Mouse (Mus musculus): ENCODE results near the gene Cdk6. TPM values are rescaled to one million over a fixed set of nuclear protein-coding genes. Genes with fewer than 3 reads are reported as not detected.
A peak's percentile ranks its signal among the peaks of the same experiment; 100 is the strongest.
"Not testable (repeated sequence)": the region's sequence is repeated elsewhere in the genome, so short reads cannot be mapped to it uniquely, and the experiment has no call there.

Gene Cdk6
- 20.9 and 32.4 TPM in 2 replicates for polyA plus RNA-seq (2016; fragmentation: Nextera tagmentation; extraction: Ambion mirVana)

GRCm38 (mm10) chr5:3341111-3341911 lies at the start of gene Cdk6:
Gene Cdk6 (plus strand): TSS chr5:3341485.
- Histone ChIP-seq H3K27me3 (ENCODE audit: insufficient read depth, poor library complexity, severe bottlenecking) (no peaks in the 10 kb centered on the region), H3K4me1 (no peaks in the 10 kb centered on the region), H3K36me3 (no peaks in the 10 kb centered on the region), H3K4me3 (peak within 1 kb of the TSS; percentile 75), H3K9me3 (no peaks in the 10 kb centered on the region), H3K27ac (peak within 1 kb of the TSS; percentile 92)
- WGBS = under 1% methylated on average over 59 of the region's 59 CpGs
- DNase-seq (ENCODE audit: low spot score) = peak; percentile 85

GRCm38 (mm10) chr5:3293666-3294065 lies 47.6 kb upstream of the Cdk6 start:
- Histone ChIP-seq H3K4me3 (no peak overlapping the region), H3K36me3 (no peaks in the 10 kb centered on the region), H3K27ac (no peak overlapping the region), H3K9me3 (no peaks in the 10 kb centered on the region), H3K4me1 (no peaks in the 10 kb centered on the region), H3K27me3 (ENCODE audit: insufficient read depth, poor library complexity, severe bottlenecking) (no peaks in the 10 kb centered on the region)
- 83% methylated on average over 4 of the region's 4 CpGs for WGBS
- DNase-seq (ENCODE audit: low spot score) = no peak

DNA sequence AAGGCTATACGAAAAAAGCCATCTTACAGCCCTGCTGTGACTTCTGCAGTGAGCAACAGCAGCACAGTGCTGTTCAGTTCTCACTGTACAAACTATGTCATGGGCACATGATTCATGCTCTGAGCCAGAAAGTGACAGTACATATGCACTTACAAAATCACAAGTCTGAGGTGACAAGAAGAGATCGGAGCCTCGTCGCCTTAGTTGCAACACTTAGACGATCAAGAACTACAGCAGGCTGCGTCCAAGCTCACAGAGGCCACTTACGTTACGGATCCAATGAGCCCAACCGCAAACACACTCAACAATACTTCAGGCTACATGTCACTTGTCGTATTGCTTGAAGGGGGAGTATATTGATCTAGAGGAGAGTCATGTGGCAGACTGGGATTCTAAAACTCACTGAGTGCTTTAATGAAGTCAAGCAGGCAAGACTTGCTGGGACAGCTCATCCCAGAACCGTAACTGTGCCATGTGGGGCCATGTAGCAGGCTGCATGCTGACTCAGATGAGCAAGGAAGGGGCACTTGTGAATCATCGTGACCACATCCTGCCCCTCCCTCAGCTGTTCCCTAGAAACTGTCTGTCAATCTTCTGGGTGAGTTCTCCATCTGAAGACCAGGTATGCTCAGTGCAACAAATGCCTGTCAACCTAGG lies 40.4 kb upstream of the Cdk6 start:
- no peak for DNase-seq (ENCODE audit: low spot score)
- no peaks in the 10 kb centered on the region for H3K27me3 ChIP-seq (ENCODE audit: insufficient read depth, poor library complexity, severe bottlenecking)
- H3K27ac ChIP-seq = no peak overlapping the region
- no peaks in the 10 kb centered on the region for H3K36me3 ChIP-seq
- 80% methylated on average over 12 of the region's 12 CpGs for WGBS
- H3K4me3 ChIP-seq = no peak overlapping the region
- H3K4me1 ChIP-seq = no peaks in the 10 kb centered on the region
- H3K9me3 ChIP-seq = no peaks in the 10 kb centered on the region

DNA sequence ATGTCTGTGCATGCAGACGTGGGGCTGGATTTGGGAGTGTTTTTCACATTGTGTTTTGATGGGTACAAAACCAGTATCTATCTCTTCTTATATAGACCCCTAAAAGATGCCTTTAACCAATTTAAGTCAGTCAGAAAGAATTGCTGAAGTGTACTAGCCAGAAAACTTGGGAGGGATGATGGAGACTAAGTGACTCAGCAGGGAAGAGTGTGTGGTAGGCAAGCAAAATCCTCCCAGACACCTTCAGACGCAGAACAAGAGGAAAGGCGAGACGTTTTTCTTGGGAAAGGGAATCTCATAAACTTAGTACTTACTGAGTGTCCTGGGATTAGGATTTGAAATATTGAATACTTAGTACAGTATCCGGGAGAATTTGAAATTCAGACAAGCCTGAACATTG lies 39.8 kb upstream of the Cdk6 start:
- Histone ChIP-seq H3K27me3 (ENCODE audit: insufficient read depth, poor library complexity, severe bottlenecking) (no peaks in the 10 kb centered on the region), H3K27ac (no peak overlapping the region), H3K4me1 (no peaks in the 10 kb centered on the region), H3K4me3 (no peak overlapping the region), H3K36me3 (no peaks in the 10 kb centered on the region), H3K9me3 (no peaks in the 10 kb centered on the region)
- WGBS = 75% methylated on average over 5 of the region's 5 CpGs
- DNase-seq (ENCODE audit: low spot score) = no peak

DNA sequence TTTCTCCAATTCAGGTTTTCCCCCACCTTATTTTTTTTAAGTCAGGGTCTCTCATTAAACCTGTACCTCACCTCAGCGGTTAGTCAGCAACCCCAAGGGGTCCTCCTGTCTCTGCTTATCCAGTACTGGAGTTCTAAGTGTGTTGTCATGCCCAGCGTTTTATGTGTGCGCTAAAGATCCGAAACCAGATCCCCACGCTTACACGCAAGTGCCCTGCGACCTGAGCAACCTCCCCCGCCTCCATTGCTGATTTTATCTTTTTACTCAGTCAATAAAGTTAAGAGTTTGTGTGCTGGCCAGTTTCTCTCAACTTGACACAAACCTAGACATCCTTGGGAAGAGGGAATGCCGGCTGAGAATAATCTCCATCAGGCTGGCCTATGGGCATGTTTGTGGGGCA lies 37.4 kb upstream of the Cdk6 start:
- no peak for DNase-seq (ENCODE audit: low spot score)
- Histone ChIP-seq H3K27me3 (ENCODE audit: insufficient read depth, poor library complexity, severe bottlenecking) (no peaks in the 10 kb centered on the region), H3K27ac (no peak overlapping the region), H3K4me3 (no peak overlapping the region), H3K36me3 (no peaks in the 10 kb centered on the region), H3K9me3 (no peaks in the 10 kb centered on the region), H3K4me1 (no peaks in the 10 kb centered on the region)
- 85% methylated on average over 9 of the region's 9 CpGs for WGBS

DNA sequence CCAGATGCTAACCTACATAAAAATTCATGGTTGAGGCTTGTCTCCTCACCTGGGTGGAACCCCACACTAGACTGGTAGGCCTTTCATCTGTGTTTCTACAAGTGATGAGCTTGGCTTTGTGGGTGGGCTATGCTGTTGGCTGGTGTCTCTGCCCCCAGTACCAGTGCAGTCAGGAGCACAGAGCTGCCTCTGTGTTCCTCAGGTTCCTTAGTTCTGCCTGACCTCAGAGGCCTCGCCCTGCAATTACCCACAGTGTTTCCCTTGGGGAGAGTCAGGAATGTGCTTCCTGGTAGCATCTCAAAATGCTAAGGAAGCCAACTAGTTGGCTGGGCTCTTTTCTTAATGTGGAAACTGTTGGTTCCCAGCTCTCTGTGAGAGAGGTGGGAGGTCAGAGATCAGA lies 35.1 kb upstream of the Cdk6 start:
- WGBS = 65% methylated on average over 1 of the region's 1 CpGs
- H3K4me3 ChIP-seq = no peak overlapping the region

DNA sequence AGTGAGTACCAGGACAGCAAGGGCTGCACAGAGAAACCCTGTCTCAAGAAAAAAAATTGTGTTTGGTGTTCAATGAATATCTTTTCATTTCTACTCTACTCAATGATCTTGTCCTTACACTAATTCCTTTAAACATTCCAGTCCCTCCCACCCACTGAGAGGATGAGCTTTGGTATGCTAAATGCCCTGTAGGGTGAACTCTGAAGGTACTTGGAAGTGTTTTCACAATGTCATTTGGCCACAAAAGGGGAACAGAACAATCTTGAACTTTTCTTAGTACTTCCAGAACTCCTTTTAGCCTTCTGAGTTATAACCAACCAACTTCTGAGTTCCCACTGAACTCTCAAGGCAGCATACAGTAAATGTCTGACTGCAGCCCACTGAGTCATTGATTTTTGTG lies 32.2 kb upstream of the Cdk6 start:
- Histone ChIP-seq H3K27ac (no peak overlapping the region), H3K36me3 (no peaks in the 10 kb centered on the region), H3K27me3 (ENCODE audit: insufficient read depth, poor library complexity, severe bottlenecking) (no peaks in the 10 kb centered on the region), H3K4me1 (no peaks in the 10 kb centered on the region), H3K9me3 (no peaks in the 10 kb centered on the region), H3K4me3 (no peak overlapping the region)
- DNase-seq (ENCODE audit: low spot score) = no peak

More for the DNA sequence above, 35.1 kb upstream of the Cdk6 start:
- Histone ChIP-seq H3K9me3 (no peaks in the 10 kb centered on the region), H3K27me3 (ENCODE audit: insufficient read depth, poor library complexity, severe bottlenecking) (no peaks in the 10 kb centered on the region), H3K36me3 (no peaks in the 10 kb centered on the region), H3K4me1 (no peaks in the 10 kb centered on the region), H3K27ac (no peak overlapping the region)
- DNase-seq (ENCODE audit: low spot score) = no peak

DNA sequence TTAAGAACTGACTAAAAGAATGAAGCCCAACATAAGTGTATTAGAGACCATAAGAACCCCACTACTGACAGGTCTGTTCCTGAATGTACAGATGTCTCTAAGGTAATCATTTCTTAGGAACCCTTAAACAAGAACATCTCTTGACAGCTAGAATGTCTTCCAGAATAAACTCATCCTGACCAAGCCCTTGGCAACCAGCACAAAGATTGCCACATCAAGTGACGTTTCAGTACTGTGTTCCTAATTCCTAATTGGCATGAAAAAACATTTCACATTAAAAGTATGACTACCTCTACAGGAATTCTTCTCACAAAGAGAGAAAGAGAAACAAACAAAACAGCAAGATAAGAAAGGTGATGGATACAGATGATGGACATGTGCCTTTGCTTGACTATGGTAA lies 31.7 kb upstream of the Cdk6 start:
- Histone ChIP-seq H3K4me3 (no peak overlapping the region), H3K27me3 (ENCODE audit: insufficient read depth, poor library complexity, severe bottlenecking) (no peaks in the 10 kb centered on the region), H3K9me3 (no peaks in the 10 kb centered on the region), H3K36me3 (no peaks in the 10 kb centered on the region), H3K27ac (no peak overlapping the region), H3K4me1 (no peaks in the 10 kb centered on the region)
- no peak for DNase-seq (ENCODE audit: low spot score)
- 63% methylated on average over 1 of the region's 1 CpGs for WGBS

DNA sequence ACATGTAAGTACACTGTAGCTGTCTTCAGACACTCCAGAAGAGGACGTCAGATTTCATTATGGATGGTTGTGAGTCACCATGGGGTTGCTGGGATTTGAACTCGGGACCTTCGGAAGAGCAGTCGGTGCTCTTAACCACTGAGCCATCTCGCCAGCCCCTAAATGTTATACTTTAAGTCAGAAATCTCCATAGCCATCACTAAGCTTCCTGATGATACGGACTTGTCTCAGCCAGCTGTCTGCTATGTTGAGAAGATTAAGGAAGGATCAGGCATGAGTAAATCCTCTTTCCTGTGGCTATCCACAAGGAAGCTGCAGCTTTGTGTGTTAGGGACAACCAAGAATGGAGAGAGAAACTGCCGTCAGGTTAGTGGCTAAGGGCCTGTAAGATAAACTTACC lies 30.1 kb upstream of the Cdk6 start:
- not testable (repeated sequence) for H3K4me3 ChIP-seq; H3K27me3 ChIP-seq (ENCODE audit: insufficient read depth, poor library complexity, severe bottlenecking); H3K36me3 ChIP-seq; H3K9me3 ChIP-seq; H3K27ac ChIP-seq; H3K4me1 ChIP-seq; DNase-seq (ENCODE audit: low spot score)
- 79% methylated on average over 7 of the region's 7 CpGs for WGBS

DNA sequence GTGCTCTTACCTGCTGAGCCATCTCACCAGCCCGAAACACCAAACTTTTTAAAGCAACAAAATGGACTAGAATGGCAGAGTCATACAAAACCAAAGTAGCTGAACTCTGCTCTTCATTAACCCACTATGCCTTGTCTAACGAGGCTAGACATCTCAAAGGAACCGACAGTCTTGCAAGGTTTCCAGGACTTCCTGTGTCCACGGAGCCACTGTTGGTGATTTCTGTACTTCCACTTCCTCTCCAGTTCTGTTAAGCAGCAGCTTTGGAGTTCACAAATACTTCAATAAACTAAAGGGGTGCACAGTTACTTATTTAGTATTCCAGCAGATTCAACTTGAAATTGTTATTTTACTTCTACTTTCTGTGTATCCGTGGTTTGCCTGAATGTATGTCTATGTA lies 23.6 kb upstream of the Cdk6 start:
- not testable (repeated sequence) for H3K4me3 ChIP-seq; H3K9me3 ChIP-seq; DNase-seq (ENCODE audit: low spot score); H3K36me3 ChIP-seq; H3K27ac ChIP-seq; H3K4me1 ChIP-seq; H3K27me3 ChIP-seq (ENCODE audit: insufficient read depth, poor library complexity, severe bottlenecking)
- 81% methylated on average over 5 of the region's 5 CpGs for WGBS

DNA sequence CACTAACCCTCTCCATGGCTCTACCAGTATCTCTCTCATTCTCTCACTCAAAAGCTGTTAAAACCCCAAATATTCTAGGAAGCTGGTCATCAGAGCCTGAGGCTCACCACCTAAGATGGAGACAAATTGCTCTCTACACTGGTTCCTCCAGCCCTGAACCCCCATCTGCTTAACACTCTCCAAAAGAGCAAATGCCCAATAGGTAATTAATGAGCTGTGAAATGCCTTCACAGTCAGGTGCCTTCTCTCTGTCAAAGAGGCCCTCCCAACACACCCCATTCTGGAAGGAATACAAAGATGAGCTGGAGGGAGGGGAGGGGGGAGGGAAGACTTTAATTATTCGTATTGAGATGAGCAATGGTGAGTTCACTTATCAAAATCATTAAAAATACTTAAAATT lies 21.1 kb upstream of the Cdk6 start:
- WGBS = 22% methylated on average over 1 of the region's 1 CpGs

DNA sequence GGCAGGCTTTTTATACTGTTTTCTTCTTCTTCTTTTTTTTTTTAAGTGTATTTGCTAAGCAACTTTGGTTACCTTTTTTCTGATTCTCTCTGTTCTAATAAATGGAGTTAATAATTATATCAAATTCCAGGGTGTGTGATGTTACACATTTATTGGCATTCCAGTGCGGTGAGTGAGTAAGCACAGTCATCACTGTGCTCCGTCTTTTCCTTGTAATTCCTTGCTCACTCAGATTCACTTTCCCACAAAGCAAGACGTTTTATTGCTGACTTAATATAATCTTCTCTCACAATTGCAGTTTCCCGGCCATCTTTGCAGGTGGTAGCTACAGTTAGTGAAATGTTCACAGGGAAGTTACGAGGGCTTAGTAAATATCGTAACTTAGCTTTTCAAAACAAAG lies 19.2 kb upstream of the Cdk6 start:
- Histone ChIP-seq H3K36me3 (no peaks in the 10 kb centered on the region), H3K4me1 (peaks cover 11% of the 10 kb centered on the region; the same call in 1 of the 2 replicates), H3K27me3 (ENCODE audit: insufficient read depth, poor library complexity, severe bottlenecking) (no peaks in the 10 kb centered on the region), H3K9me3 (no peaks in the 10 kb centered on the region), H3K27ac (no peak overlapping the region), H3K4me3 (no peak overlapping the region)
- no peak for DNase-seq (ENCODE audit: low spot score)
- 87% methylated on average over 6 of the region's 6 CpGs for WGBS

More for the DNA sequence above, 21.1 kb upstream of the Cdk6 start:
- Histone ChIP-seq H3K4me1 (peaks cover 6% of the 10 kb centered on the region; the same call in 1 of the 2 replicates), H3K4me3 (no peak overlapping the region), H3K36me3 (no peaks in the 10 kb centered on the region), H3K9me3 (no peaks in the 10 kb centered on the region), H3K27ac (no peak overlapping the region), H3K27me3 (ENCODE audit: insufficient read depth, poor library complexity, severe bottlenecking) (no peaks in the 10 kb centered on the region)
- no peak for DNase-seq (ENCODE audit: low spot score)

GRCm38 (mm10) chr5:3324116-3324515 lies 17.2 kb upstream of the Cdk6 start:
- H3K27me3 ChIP-seq (ENCODE audit: insufficient read depth, poor library complexity, severe bottlenecking) = no peaks in the 10 kb centered on the region
- WGBS = 60% methylated on average over 4 of the region's 4 CpGs

More at GRCm38 (mm10) chr5:3324116-3324515, 17.2 kb upstream of the Cdk6 start:
- DNase-seq (ENCODE audit: low spot score) = no peak
- Histone ChIP-seq H3K4me3 (no peak overlapping the region), H3K27ac (no peak overlapping the region), H3K4me1 (peaks cover 11% of the 10 kb centered on the region; the same call in 1 of the 2 replicates), H3K36me3 (no peaks in the 10 kb centered on the region), H3K9me3 (no peaks in the 10 kb centered on the region)

Data from heart, embryonic 10.5 days (tissue).